Mouse (Mus musculus): ENCODE results near the gene Prmt6. TPM values are rescaled to one million over a fixed set of nuclear protein-coding genes. Genes with fewer than 3 reads are reported as not detected.

Prmt6 gene
- 10 to 100 TPM; 15.3 to 18.5 TPM for total RNA-seq (2023)

GRCm38 (mm10) chr3:110250839-110251700 lies at the start of gene Prmt6:
Gene Prmt6 (minus strand): TSS chr3:110250998.

Other genes with a start within 250 kb of the Prmt6 start
- gene Ntng1, start 107.0 kb downstream of the Prmt6 start, total RNA-seq (2023), result not detected